Mouse (Mus musculus) thymus, adult 2 months (tissue): ENCODE measurements around the gene Slc39a2.

Source experiments
- CTCF ChIP-seq: fragments of 200-500 bp; IDR thresholded peaks from 2 replicates; pipeline ENCODE4 v1.5.1; 2012; ENCODE audit warnings: mild to moderate bottlenecking, control low read depth, low read length, moderate library complexity, borderline replicate concordance; ENCODE audit not compliant: control insufficient read depth, poor library complexity, insufficient read depth; ENCODE audit errors: extremely low read depth
- POLR2A ChIP-seq: fragments of 200-500 bp; IDR thresholded peaks from 2 replicates; pipeline ENCODE4 v1.6.1; 2012; ENCODE audit warnings: mild to moderate bottlenecking, low read length, control low read depth, moderate library complexity; ENCODE audit not compliant: control insufficient read depth, poor library complexity, insufficient read depth; ENCODE audit errors: extremely low read depth

GRCm38 (mm10) chr14:51893094-51893794 is 555 bp downstream of the Slc39a2 start:
- TF ChIP-seq CTCF (no peak), POLR2A (no peak)
